Mouse (Mus musculus) left cerebral cortex, adult 8-10 months (tissue): ENCODE results near the gene Egfr. TPM values are rescaled to one million over a fixed set of nuclear protein-coding genes. Genes with fewer than 3 reads are reported as not detected.
A peak's percentile ranks its signal among the peaks of the same experiment; 100 is the strongest.

ENCODE experiments used
- DNase-seq, 2 experiments: peaks; one replicate each; pipeline ENCODE4 v3.0.0; 2022; ENCODE audit warnings: low spot score in 2 of 2
- total RNA-seq, 4 experiments: library from RNA; stranded (reverse); gene quantifications; 2 replicates each; pipeline ENCODE4 v1.2.4; 2022

Egfr gene
- total RNA-seq, 4 experiments from 2014 or later: 11.8 to 15.0 (median 13.7) TPM

GRCm38 (mm10) chr11:16776967-16777366 lies 25.0 kb downstream of the Egfr start:
- DNase-seq: no peak

- no peak for DNase-seq
Observed at GRCm38 (mm10) chr11:16781604-16782003, 29.6 kb downstream of the Egfr start.

- no peak for DNase-seq
Observed at GRCm38 (mm10) chr11:16783926-16784659, 32.1 kb downstream of the Egfr start.

- no peak for DNase-seq
Observed at GRCm38 (mm10) chr11:16792638-16793585, 40.9 kb downstream of the Egfr start.

GRCm38 (mm10) chr11:16795012-16795411 lies 43.0 kb downstream of the Egfr start:
- no peak for DNase-seq

GRCm38 (mm10) chr11:16795513-16795912 lies 43.5 kb downstream of the Egfr start:
- DNase-seq: no peak

GRCm38 (mm10) chr11:16797456-16797855 lies 45.5 kb downstream of the Egfr start:
- DNase-seq: no peak

GRCm38 (mm10) chr11:16798136-16798535 lies 46.1 kb downstream of the Egfr start:
- DNase-seq: no peak

- no peak for DNase-seq
Observed at GRCm38 (mm10) chr11:16800507-16800906, 48.5 kb downstream of the Egfr start.

- DNase-seq: peak in 1 of 2 experiments; percentile 56
Observed at GRCm38 (mm10) chr11:16802668-16803067, 50.7 kb downstream of the Egfr start.

GRCm38 (mm10) chr11:16804016-16804415 lies 52.0 kb downstream of the Egfr start:
- DNase-seq: no peak

GRCm38 (mm10) chr11:16805886-16806285 lies 53.9 kb downstream of the Egfr start:
- DNase-seq: no peak

GRCm38 (mm10) chr11:16809161-16809967 lies 57.4 kb downstream of the Egfr start:
- DNase-seq: no peak

GRCm38 (mm10) chr11:16810086-16810485 lies 58.1 kb downstream of the Egfr start:
- no peak for DNase-seq

- DNase-seq: no peak
Observed at GRCm38 (mm10) chr11:16813298-16813697, 61.3 kb downstream of the Egfr start.

- DNase-seq: no peak
Observed at GRCm38 (mm10) chr11:16816414-16816813, 64.4 kb downstream of the Egfr start.

- no peak for DNase-seq
Observed at GRCm38 (mm10) chr11:16817336-16818034, 65.5 kb downstream of the Egfr start.

GRCm38 (mm10) chr11:16819424-16819823 lies 67.4 kb downstream of the Egfr start:
- DNase-seq: no peak

GRCm38 (mm10) chr11:16820138-16820537 lies 68.1 kb downstream of the Egfr start:
- no peak for DNase-seq

- no peak for DNase-seq
Observed at GRCm38 (mm10) chr11:16821668-16822254, 69.8 kb downstream of the Egfr start.
